Mouse (Mus musculus): ENCODE results near the gene Zscan12. TPM values are rescaled to one million over a fixed set of nuclear protein-coding genes. Genes with fewer than 3 reads are reported as not detected.

Zscan12 gene
- polyA plus RNA-seq (2016; fragmentation: Nextera tagmentation; extraction: Ambion mirVana) = 5.5 and 5.8 TPM in 2 replicates

- Histone ChIP-seq H3K36me3 (peaks cover 16% of the 10 kb centered on the region), H3K4me3 (peak within 1 kb of the TSS; percentile 72), H3K4me1 (peaks cover 26% of the 10 kb centered on the region), H3K9me3 (replicated peaks) (no peaks in the 10 kb centered on the region), H3K4me2 (peak within 1 kb of the TSS; percentile 66), H3K27ac (peak within 1 kb of the TSS; percentile 75), H3K9ac (peak within 1 kb of the TSS; percentile 85), H3K27me3 (replicated peaks) (no peaks in the 10 kb centered on the region)
- WGBS (ENCODE audit: insufficient replicate concordance) = under 1% methylated on average over 29 of the region's 29 CpGs
- ATAC-seq = peak; percentile 100
Observed at GRCm38 (mm10) chr13:21362621-21363248, at the start of gene Zscan12. TSS of gene Zscan12 (plus strand) at chr13:21362820.

GRCm38 (mm10) chr13:21312854-21313253 is 49.8 kb upstream of the Zscan12 start:
- ATAC-seq = no peak
- no peaks in the 10 kb centered on the region for H3K9me3 ChIP-seq (replicated peaks)
- no peak overlapping the region for H3K9ac ChIP-seq
- H3K27ac ChIP-seq = no peak overlapping the region
- 41% methylated on average over 4 of the region's 5 CpGs for WGBS (ENCODE audit: insufficient replicate concordance)
- no peaks in the 10 kb centered on the region for H3K36me3 ChIP-seq
- H3K4me1 ChIP-seq = peaks cover 7% of the 10 kb centered on the region; the same call in 1 of the 2 replicates
- no peak overlapping the region for H3K4me3 ChIP-seq
- no peak overlapping the region for H3K4me2 ChIP-seq
- H3K27me3 ChIP-seq (replicated peaks) = peaks cover 8% of the 10 kb centered on the region; the same call in 1 of the 2 replicates

DNA sequence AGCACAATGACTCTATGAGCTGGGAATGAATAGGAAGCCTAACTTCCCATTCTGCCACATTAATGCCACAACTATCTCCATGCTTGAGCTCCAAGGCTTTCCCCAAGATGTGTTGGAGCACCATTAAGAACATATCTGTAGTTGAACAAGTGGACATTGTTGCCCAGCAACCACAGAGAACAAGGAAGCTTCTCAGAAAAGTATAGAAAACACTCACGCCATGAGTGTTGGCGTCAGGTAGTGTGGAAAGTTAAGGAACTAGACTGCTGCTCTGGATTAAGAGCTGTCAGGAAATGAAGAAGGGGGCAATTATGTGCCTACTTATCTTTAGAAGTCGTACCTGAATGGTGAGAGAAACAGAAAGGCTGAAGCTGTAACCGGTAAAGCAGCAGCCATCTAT is 48.7 kb upstream of the Zscan12 start:
- WGBS (ENCODE audit: insufficient replicate concordance) = 62% methylated on average over 4 of the region's 4 CpGs
- H3K9ac ChIP-seq = no peak overlapping the region
- H3K4me1 ChIP-seq = peaks cover 7% of the 10 kb centered on the region; the same call in 1 of the 2 replicates
- no peaks in the 10 kb centered on the region for H3K36me3 ChIP-seq
- no peak for ATAC-seq
- no peak overlapping the region for H3K4me3 ChIP-seq
- peaks cover 13% of the 10 kb centered on the region; the same call in 1 of the 2 replicates for H3K27me3 ChIP-seq (replicated peaks)
- no peak overlapping the region for H3K4me2 ChIP-seq
- no peaks in the 10 kb centered on the region for H3K9me3 ChIP-seq (replicated peaks)
- H3K27ac ChIP-seq = no peak overlapping the region

DNA sequence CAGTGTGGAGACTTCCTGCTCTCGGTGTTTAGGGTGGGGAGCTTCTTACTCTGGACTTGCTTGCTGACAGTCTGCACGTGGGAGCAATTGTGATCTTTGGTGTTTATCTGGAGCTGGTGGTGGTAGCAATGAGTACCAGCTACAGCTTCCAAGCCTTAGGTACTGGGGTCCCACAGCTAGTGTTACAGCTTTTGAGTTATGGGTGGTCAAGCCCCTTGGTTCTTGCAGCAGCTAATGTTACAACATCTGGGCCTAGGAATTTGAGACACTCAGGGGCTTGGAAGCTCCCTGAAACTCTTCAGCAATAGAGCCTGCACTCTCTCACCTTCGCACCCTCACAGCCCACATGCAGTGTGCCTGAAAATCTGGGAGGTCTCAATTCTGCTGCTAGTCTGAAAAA is 42.4 kb upstream of the Zscan12 start:
- no peaks in the 10 kb centered on the region for H3K9me3 ChIP-seq (replicated peaks)
- ATAC-seq = no peak
- no peak overlapping the region for H3K27ac ChIP-seq
- no peak overlapping the region for H3K4me2 ChIP-seq
- WGBS (ENCODE audit: insufficient replicate concordance) = 44% methylated on average over 3 of the region's 3 CpGs
- peaks cover 49% of the 10 kb centered on the region for H3K27me3 ChIP-seq (replicated peaks)
- H3K4me1 ChIP-seq = 0 out of 2 replicates have a peak, but pooled peaks cover 5% of the 10 kb centered on the region
- H3K36me3 ChIP-seq = no peaks in the 10 kb centered on the region
- H3K9ac ChIP-seq = no peak overlapping the region
- H3K4me3 ChIP-seq = no peak overlapping the region

DNA sequence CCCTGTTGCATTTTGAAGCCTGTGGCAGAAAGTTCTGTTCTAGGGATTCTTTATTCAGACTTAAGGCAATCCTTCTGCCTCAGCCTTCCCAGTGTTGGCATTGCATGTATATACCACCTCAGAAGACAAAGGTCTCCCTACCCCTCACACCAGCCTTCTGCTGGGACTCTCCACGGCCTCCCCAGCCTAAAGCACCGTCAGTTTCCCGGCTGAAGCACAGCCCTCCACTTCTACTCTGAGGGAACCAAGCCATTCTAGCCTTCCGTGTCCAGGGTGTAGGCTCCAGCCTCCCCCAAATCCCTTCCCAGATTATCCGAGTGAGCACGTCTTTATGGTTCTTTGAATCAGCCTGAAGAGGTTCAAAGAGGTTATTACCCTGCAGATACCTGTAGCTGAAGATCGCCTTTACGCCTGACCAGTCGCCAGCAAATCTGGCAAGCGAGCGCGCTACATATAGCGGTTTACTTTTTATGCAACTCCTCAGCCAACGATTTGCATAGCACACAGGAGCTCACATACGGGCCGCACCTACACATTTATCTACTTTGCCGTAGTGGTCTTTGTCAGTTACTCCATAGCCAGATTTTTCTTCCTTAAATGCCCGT is 40.6 kb upstream of the Zscan12 start:
- H3K27me3 ChIP-seq (replicated peaks) = peaks cover 51% of the 10 kb centered on the region
- ATAC-seq = no peak
- no peak overlapping the region for H3K9ac ChIP-seq
- no peaks in the 10 kb centered on the region for H3K9me3 ChIP-seq (replicated peaks)
- H3K4me2 ChIP-seq = peak overlapping the region; percentile 58
- H3K4me1 ChIP-seq = peaks cover 13% of the 10 kb centered on the region; the same call in 1 of the 2 replicates
- H3K27ac ChIP-seq = no peak overlapping the region
- H3K36me3 ChIP-seq = no peaks in the 10 kb centered on the region
- 5% methylated on average over 18 of the region's 18 CpGs for WGBS (ENCODE audit: insufficient replicate concordance)
- peak overlapping the region; percentile 44 for H3K4me3 ChIP-seq

GRCm38 (mm10) chr13:21322509-21323375 is 39.9 kb upstream of the Zscan12 start:
- peak overlapping the region; percentile 58 for H3K4me2 ChIP-seq
- WGBS (ENCODE audit: insufficient replicate concordance) = 13% methylated on average over 18 of the region's 18 CpGs
- H3K9ac ChIP-seq = no peak overlapping the region
- no peak for ATAC-seq
- peaks cover 18% of the 10 kb centered on the region for H3K4me1 ChIP-seq
- no peak overlapping the region for H3K27ac ChIP-seq
- H3K27me3 ChIP-seq (replicated peaks) = peaks cover 50% of the 10 kb centered on the region
- H3K4me3 ChIP-seq = peak overlapping the region; percentile 44
- no peaks in the 10 kb centered on the region for H3K36me3 ChIP-seq
- no peaks in the 10 kb centered on the region for H3K9me3 ChIP-seq (replicated peaks)

DNA sequence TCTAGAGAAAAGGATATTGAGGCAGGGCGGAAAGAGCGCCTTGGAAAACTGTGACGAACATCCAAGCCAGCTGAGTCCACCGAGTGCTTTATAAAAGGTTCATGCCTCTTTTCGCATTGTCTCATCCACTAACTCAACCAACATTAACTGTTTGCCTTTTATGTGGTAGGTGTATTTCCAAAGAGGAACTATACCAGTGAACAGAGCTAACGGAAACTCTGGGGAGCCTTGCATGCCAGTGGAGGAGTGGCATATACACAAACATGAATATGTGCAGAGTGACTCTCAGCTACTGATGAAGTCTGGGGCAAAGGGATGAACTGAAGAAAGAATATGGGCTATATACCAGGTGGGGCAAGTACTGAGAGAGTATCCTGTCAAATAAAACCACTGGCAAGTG is 39.2 kb upstream of the Zscan12 start:
- 43% methylated on average over 6 of the region's 6 CpGs for WGBS (ENCODE audit: insufficient replicate concordance)
- peaks cover 57% of the 10 kb centered on the region for H3K27me3 ChIP-seq (replicated peaks)
- peak overlapping the region; percentile 58 for H3K4me2 ChIP-seq
- no peak overlapping the region for H3K27ac ChIP-seq
- peaks cover 19% of the 10 kb centered on the region for H3K4me1 ChIP-seq
- ATAC-seq = no peak
- 0 out of 2 replicates have a peak overlapping the region, but pooled peaks have one; percentile 0 for H3K4me3 ChIP-seq
- no peak overlapping the region for H3K9ac ChIP-seq
- no peaks in the 10 kb centered on the region for H3K36me3 ChIP-seq
- H3K9me3 ChIP-seq (replicated peaks) = no peaks in the 10 kb centered on the region

- peak overlapping the region; percentile 68 for H3K4me2 ChIP-seq
- no peak overlapping the region for H3K27ac ChIP-seq
- no peak overlapping the region for H3K9ac ChIP-seq
- 0 out of 2 replicates have a peak overlapping the region, but pooled peaks have one; percentile 53 for H3K4me3 ChIP-seq
- H3K4me1 ChIP-seq = peaks cover 19% of the 10 kb centered on the region
- WGBS (ENCODE audit: insufficient replicate concordance) = 6% methylated on average over 4 of the region's 4 CpGs
- no peak for ATAC-seq
- H3K27me3 ChIP-seq (replicated peaks) = peaks cover 45% of the 10 kb centered on the region
- no peaks in the 10 kb centered on the region for H3K36me3 ChIP-seq
- H3K9me3 ChIP-seq (replicated peaks) = no peaks in the 10 kb centered on the region
Observed at GRCm38 (mm10) chr13:21326191-21326590, 36.4 kb upstream of the Zscan12 start.

- H3K27me3 ChIP-seq (replicated peaks) = peaks cover 40% of the 10 kb centered on the region
- H3K4me2 ChIP-seq = peak overlapping the region; percentile 68
- no peaks in the 10 kb centered on the region for H3K9me3 ChIP-seq (replicated peaks)
- under 1% methylated on average over 24 of the region's 24 CpGs for WGBS (ENCODE audit: insufficient replicate concordance)
- H3K4me1 ChIP-seq = peaks cover 18% of the 10 kb centered on the region
- peak; percentile 73; the same call in 1 of the 2 replicates for ATAC-seq
- 0 out of 2 replicates have a peak overlapping the region, but pooled peaks have one; percentile 17 for H3K9ac ChIP-seq
- no peaks in the 10 kb centered on the region for H3K36me3 ChIP-seq
- H3K4me3 ChIP-seq = peak overlapping the region; percentile 53
- no peak overlapping the region for H3K27ac ChIP-seq
Observed at GRCm38 (mm10) chr13:21326657-21327211, 35.9 kb upstream of the Zscan12 start.

DNA sequence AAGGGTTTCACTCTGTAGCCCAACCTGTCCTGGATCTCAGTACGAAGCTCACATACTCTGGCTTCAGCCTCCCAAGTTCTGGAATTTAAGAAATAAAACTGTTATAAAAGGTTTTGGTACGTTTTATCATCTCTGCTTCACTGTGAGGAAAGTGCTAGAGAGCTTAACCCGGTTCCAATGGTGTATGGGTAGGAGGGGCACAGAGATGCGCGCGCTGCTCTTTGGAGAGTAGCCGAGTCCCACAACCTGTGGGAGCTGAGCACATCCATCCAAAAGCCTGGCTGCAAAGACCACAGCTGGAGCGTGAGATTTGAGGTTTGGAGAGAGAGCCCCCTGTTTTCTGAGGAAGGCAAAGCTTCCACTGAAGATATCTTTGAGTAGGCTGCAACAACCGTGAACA is 35.2 kb upstream of the Zscan12 start:
- no peak overlapping the region for H3K27ac ChIP-seq
- peak overlapping the region; percentile 17; the same call in 1 of the 2 replicates for H3K9ac ChIP-seq
- 2% methylated on average over 9 of the region's 9 CpGs for WGBS (ENCODE audit: insufficient replicate concordance)
- H3K9me3 ChIP-seq (replicated peaks) = no peaks in the 10 kb centered on the region
- peaks cover 35% of the 10 kb centered on the region for H3K27me3 ChIP-seq (replicated peaks)
- H3K4me1 ChIP-seq = peaks cover 13% of the 10 kb centered on the region
- peak; percentile 58; the same call in 1 of the 2 replicates for ATAC-seq
- H3K4me2 ChIP-seq = peak overlapping the region; percentile 68
- H3K4me3 ChIP-seq = peak overlapping the region; percentile 53
- no peaks in the 10 kb centered on the region for H3K36me3 ChIP-seq

- Histone ChIP-seq H3K27ac (no peak within 1 kb of the TSS), H3K27me3 (replicated peaks) (peaks cover 4% of the 10 kb centered on the region; the same call in 1 of the 2 replicates), H3K4me1 (no peaks in the 10 kb centered on the region), H3K36me3 (no peaks in the 10 kb centered on the region), H3K4me3 (no peak within 1 kb of the TSS), H3K9ac (no peak within 1 kb of the TSS), H3K4me2 (no peak within 1 kb of the TSS), H3K9me3 (replicated peaks) (no peaks in the 10 kb centered on the region)
- WGBS (ENCODE audit: insufficient replicate concordance) = 78% methylated on average over 1 of the region's 1 CpGs
- no peak for ATAC-seq
Observed at GRCm38 (mm10) chr13:21346610-21347009, 16.0 kb upstream of the Zscan12 start, which contains the start of gene Olfr1367. TSS of gene Olfr1367 (plus strand) at chr13:21346910.

Data from liver, embryonic 12.5 days (tissue).